Mouse (Mus musculus) liver, adult 2 months (tissue): ENCODE measurements around the gene Gabrr1. TPM values are rescaled to one million over a fixed set of nuclear protein-coding genes. Genes with fewer than 3 reads are reported as not detected.

Experiments used
- DNase-seq: peaks from one replicate; pipeline ENCODE4 v3.0.0-alpha.2; 2011; ENCODE audit warnings: low read depth, low spot score; ENCODE audit errors: extremely low read depth
- H3K27ac ChIP-seq: fragments of 200-500 bp; replicated peaks from 2 replicates; pipeline ENCODE4 v1.5.1; 2012; ENCODE audit warnings: low read depth, mild to moderate bottlenecking, control low read depth, inconsistent platforms, low read length; ENCODE audit not compliant: insufficient read depth
- H3K27me3 ChIP-seq: fragments of 200-500 bp; 2 replicates; pipeline ENCODE4 v1.6.1; 2012; ENCODE audit warnings: mild to moderate bottlenecking, moderate library complexity, low read length, inconsistent platforms; ENCODE audit not compliant: control insufficient read depth, insufficient read depth
- H3K36me3 ChIP-seq: fragments of 200-500 bp; 2 replicates; pipeline ENCODE4 v1.6.1; 2012; ENCODE audit warnings: low read length, inconsistent platforms; ENCODE audit not compliant: control insufficient read depth, insufficient read depth
- H3K4me1 ChIP-seq: fragments of 200-500 bp; 2 replicates; pipeline ENCODE4 v1.6.1; 2011; ENCODE audit warnings: low read length; ENCODE audit not compliant: control insufficient read depth, insufficient read depth
- H3K4me3 ChIP-seq: fragments of 200-500 bp; 2 replicates; pipeline ENCODE4 v1.5.1; 2011; ENCODE audit warnings: low read depth, mild to moderate bottlenecking, control low read depth, low read length, moderate library complexity; ENCODE audit not compliant: insufficient read depth
- H3K79me2 ChIP-seq: fragments of 200-500 bp; 2 replicates; pipeline ENCODE4 v1.6.1; 2012; ENCODE audit warnings: inconsistent platforms, mild to moderate bottlenecking, low read length, moderate library complexity; ENCODE audit not compliant: control insufficient read depth, insufficient read depth
- H3K9ac ChIP-seq: fragments of 200-500 bp; 2 replicates; pipeline ENCODE4 v1.6.1; 2012; ENCODE audit warnings: low read depth, mild to moderate bottlenecking, control low read depth, inconsistent platforms, low read length
- CTCF ChIP-seq: fragments of 200-500 bp; IDR thresholded peaks from 2 replicates; pipeline ENCODE4 v1.5.1; 2011; ENCODE audit warnings: low read depth, low read length, control low read depth
- POLR2A ChIP-seq: fragments of 200-500 bp; IDR thresholded peaks from 2 replicates; pipeline ENCODE4 v1.6.1; 2011; ENCODE audit warnings: low read length, control low read depth; ENCODE audit not compliant: insufficient read depth; ENCODE audit errors: extremely low read depth
- WGBS: fragments of 180-500 bp; shearing (Covaris S2); methylation state at CpG from one replicate; pipeline ENCODE4 v1.1.7; 2018; 5-methylcytosine and 5-hydroxymethylcytosine counted together
- polyA plus RNA-seq: library from polyadenylated mRNA; depleted of rRNA; stranded (reverse); fragments of >200 nt; gene quantifications from 2 replicates; pipeline ENCODE4 v1.2.3, GENCODE M21; 2012; rRNA removed
- total RNA-seq: library from RNA; depleted of rRNA; stranded (reverse); fragments of >200 nt; gene quantifications from 2 replicates; pipeline ENCODE4 v1.2.3, GENCODE M21; 2014; rRNA removed

The Gabrr1 gene
- total and polyA plus RNA-seq, 2 experiments, result not detected

GRCm38 (mm10) chr4:33198117-33198516, 65.8 kb downstream of the Gabrr1 start:
- H3K79me2 ChIP-seq, result no peaks in the 10 kb centered on the region
- WGBS, result 38% methylated on average over 2 of the region's 2 CpGs
- TF ChIP-seq POLR2A (no peak), CTCF (no peak)
- no peak overlapping the region for H3K9ac ChIP-seq
- H3K27me3 ChIP-seq, result no peaks in the 10 kb centered on the region
- H3K4me3 ChIP-seq, result no peak overlapping the region
- no peaks in the 10 kb centered on the region for H3K4me1 ChIP-seq
- DNase-seq, result no peak
- no peaks in the 10 kb centered on the region for H3K36me3 ChIP-seq
- H3K27ac ChIP-seq, result no peak overlapping the region

GRCm38 (mm10) chr4:33204682-33205081, 72.4 kb downstream of the Gabrr1 start:
- H3K4me1 ChIP-seq, result peaks cover 2% of the 10 kb centered on the region; the same call in 1 of the 2 replicates
- WGBS, result 19% methylated on average over 4 of the region's 4 CpGs
- no peaks in the 10 kb centered on the region for H3K79me2 ChIP-seq
- peak; percentile 53 for DNase-seq
- no peaks in the 10 kb centered on the region for H3K27me3 ChIP-seq
- H3K36me3 ChIP-seq, result no peaks in the 10 kb centered on the region
- no peak overlapping the region for H3K9ac ChIP-seq
- H3K4me3 ChIP-seq, result no peak overlapping the region
- no peak overlapping the region for H3K27ac ChIP-seq
- TF ChIP-seq POLR2A, result no peak
- TF ChIP-seq CTCF, result peak; percentile 90

- H3K27ac ChIP-seq, result no peak overlapping the region
- H3K9ac ChIP-seq, result no peak overlapping the region
- peaks cover 2% of the 10 kb centered on the region; the same call in 1 of the 2 replicates for H3K4me1 ChIP-seq
- no peak overlapping the region for H3K4me3 ChIP-seq
- no peak for DNase-seq
- no peaks in the 10 kb centered on the region for H3K36me3 ChIP-seq
- TF ChIP-seq CTCF (no peak), POLR2A (no peak)
- no peaks in the 10 kb centered on the region for H3K79me2 ChIP-seq
- no peaks in the 10 kb centered on the region for H3K27me3 ChIP-seq
- WGBS, result 61% methylated on average over 2 of the region's 2 CpGs
Observed at GRCm38 (mm10) chr4:33207551-33207950, 75.2 kb downstream of the Gabrr1 start.

- TF ChIP-seq CTCF, result no peak
- TF ChIP-seq POLR2A, result no peak
- Histone ChIP-seq H3K36me3 (no peaks in the 10 kb centered on the region), H3K27me3 (no peaks in the 10 kb centered on the region), H3K4me1 (peaks cover 2% of the 10 kb centered on the region; the same call in 1 of the 2 replicates), H3K79me2 (no peaks in the 10 kb centered on the region), H3K4me3 (peak within 1 kb of the TSS; percentile 33; the same call in 1 of the 2 replicates), H3K9ac (peak within 1 kb of the TSS; percentile 34; the same call in 1 of the 2 replicates), H3K27ac (no peak within 1 kb of the TSS)
- no peak for DNase-seq
- 8% methylated on average over 65 of the region's 65 CpGs for WGBS
Observed at GRCm38 (mm10) chr4:33208881-33209841, 76.8 kb downstream of the Gabrr1 start, which contains the start of gene Srsf12. Srsf12 (plus strand) TSS chr4:33208991.

Other genes starting within 250 kb of the Gabrr1 start
- gene Ankrd6, start 181.7 kb upstream of the Gabrr1 start, total RNA-seq, result 0.20 and 0.28 TPM in 2 replicates
- gene Ankrd6, start 181.7 kb upstream of the Gabrr1 start, polyA plus RNA-seq, result 0.07 TPM in 1 of 2 replicates, not detected in the other
- gene Rragd, start 149.5 kb upstream of the Gabrr1 start, total RNA-seq, result 1.5 and 1.6 TPM in 2 replicates
- 0.26 and 0.59 TPM in 2 replicates for gene Rragd, start 149.5 kb upstream of the Gabrr1 start, polyA plus RNA-seq
- 21.3 and 21.7 TPM in 2 replicates for gene Ube2j1, start 101.1 kb upstream of the Gabrr1 start, total RNA-seq
- gene Ube2j1, start 101.1 kb upstream of the Gabrr1 start, polyA plus RNA-seq, result 11.1 and 13.1 TPM in 2 replicates
- gene Gabrr2, start 69.5 kb upstream of the Gabrr1 start, total RNA-seq, result 0.20 and 0.46 TPM in 2 replicates
- gene Gabrr2, start 69.5 kb upstream of the Gabrr1 start, polyA plus RNA-seq, result 0.15 and 0.27 TPM in 2 replicates
- 3.6 and 4.4 TPM in 2 replicates for gene Pm20d2, start 57.2 kb downstream of the Gabrr1 start, total RNA-seq
- gene Pm20d2, start 57.2 kb downstream of the Gabrr1 start, polyA plus RNA-seq, result 7.3 and 8.6 TPM in 2 replicates
- not detected in 2 replicates for gene Srsf12, start 76.5 kb downstream of the Gabrr1 start, total RNA-seq
- 0.11 TPM in 1 of 2 replicates, not detected in the other for gene Srsf12, start 76.5 kb downstream of the Gabrr1 start, polyA plus RNA-seq
- 29.6 and 35.0 TPM in 2 replicates for gene Pnrc1, start 157.6 kb downstream of the Gabrr1 start, total RNA-seq
- 48.5 and 77.3 TPM in 2 replicates for gene Pnrc1, start 157.6 kb downstream of the Gabrr1 start, polyA plus RNA-seq
- 5.8 and 6.8 TPM in 2 replicates for gene Rngtt, start 177.8 kb downstream of the Gabrr1 start, total RNA-seq
- gene Rngtt, start 177.8 kb downstream of the Gabrr1 start, polyA plus RNA-seq, result 1.3 TPM in 2 replicates